Mouse (Mus musculus) c-Kit-positive CD71-positive TER-119-negative erythroid progenitor cells, embryonic 14.5 days (primary cell): ENCODE measurements around the gene Zp1.

Experiments
- DNase-seq: peaks from one replicate; pipeline ENCODE4 v3.0.0-alpha.2; 2013; ENCODE audit warnings: low read depth

Zp1 gene

DNA sequence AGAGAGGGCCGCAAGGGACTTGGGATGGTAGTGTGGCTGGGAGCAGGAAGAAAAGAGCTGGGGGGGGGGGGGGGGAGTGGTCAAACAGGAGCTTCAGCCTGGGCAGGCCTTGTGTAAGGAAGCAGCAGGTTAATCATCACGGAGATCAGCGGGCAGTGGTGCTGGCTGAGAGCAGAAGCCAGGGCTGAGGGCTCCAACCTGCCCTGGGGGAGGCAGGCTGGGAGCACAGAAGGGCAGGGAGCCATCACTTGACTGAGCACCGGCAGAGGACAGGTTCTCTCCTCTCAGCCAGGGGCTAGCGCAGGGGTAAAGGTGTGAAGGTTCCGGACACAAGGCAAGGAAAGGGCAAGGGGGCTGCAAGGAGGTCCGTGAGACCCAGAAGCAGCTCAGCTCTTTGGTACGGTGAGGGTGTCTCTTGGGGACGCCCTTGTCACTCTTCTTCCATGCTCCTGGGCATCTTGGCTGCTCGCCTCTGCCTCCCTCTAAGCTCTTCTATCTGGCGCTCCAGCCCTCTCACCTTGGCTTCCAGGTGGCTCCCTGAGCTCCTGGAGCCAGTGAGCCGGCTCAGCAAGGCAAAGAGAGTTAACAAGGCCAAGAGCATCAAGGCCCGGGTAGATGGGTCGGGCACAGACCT, 49.0 kb downstream of the Zp1 start:
- DNase-seq = no peak

DNA sequence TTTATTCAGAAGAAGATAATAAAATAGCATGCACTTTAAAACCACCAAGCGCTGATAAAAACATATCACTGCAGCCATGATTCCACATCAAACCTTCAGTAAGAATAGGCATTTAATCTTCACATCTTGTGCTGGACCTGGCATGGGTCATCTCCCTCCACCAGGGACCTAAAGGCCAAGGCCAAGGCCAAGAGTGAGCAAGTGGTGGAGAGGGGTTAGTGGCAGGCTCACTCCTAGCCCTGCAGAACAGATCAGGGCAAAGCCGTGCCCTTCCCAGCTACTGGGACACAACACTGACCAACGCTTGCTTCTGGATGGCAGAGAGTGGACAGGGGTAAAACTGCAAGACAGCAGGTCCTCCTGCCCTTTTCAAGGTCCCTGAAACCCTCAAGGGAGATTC, 49.8 kb downstream of the Zp1 start:
- no peak for DNase-seq

DNA sequence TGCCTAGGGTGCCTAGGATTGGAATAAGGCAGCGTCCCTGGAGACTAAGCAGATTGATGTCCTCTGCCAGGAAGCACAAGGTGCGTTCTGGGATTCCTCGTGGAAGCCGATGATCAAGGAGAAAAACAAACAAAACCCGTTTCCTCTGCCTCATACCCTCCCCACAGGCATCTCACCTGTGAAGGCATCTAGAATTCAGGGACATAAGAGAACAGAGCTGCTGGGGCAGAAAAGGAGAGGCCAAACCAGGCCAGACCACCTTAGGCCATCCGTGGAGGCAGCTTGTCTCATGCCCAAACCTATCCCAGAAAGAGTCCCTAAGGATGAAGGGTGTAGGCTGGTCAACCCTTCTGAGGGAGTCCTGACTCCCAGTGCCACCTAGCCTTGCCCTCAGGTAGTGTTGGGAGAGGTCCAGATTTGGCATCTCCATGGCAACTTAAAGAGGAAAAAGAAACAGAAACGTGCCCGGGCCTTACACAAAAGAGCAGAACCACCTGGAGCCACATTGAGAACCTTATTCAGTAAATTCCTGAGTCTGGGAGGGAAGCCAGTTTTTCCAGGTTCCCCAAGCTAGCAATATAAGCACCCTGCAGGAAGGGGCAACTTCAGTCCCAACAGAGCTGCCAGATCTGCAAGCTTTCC, 50.4 kb downstream of the Zp1 start, which contains the start of gene Tmem132a:
Tmem132a (minus strand) TSS at position 55 of the 642 bp plus-strand sequence.
- no peak for DNase-seq

DNA sequence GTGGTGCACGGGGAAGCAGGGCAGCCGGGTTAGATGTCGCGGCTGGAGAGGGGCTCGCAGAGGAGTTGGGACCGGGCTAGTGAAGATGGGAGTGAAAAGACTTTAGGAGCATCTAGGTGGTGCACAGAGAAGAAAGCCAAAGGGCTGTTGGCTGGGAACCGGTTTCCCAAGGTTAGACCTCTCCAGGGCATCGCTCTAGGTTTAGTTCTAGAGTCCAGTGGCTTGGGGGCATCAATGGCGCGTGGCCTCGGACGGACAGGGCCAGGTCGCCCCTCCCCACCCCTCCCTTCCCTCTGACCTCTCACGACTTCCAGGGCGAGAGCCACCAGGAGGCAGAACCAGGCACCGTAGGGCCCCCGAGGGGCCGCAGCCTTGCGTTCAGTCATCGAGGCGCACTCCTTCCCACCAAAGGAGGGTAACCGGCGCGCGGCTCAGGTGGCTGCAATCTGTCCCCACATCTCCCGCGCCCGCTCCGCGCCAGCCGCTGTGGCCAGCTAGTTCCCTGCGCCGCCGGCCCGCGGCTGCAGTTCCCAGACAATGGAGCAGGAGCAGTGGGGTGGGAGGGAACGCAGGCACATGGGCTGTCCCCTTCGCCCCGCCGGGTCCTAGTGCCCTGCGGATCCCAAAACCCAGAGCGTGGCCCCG, 51.1 kb downstream of the Zp1 start:
- no peak for DNase-seq

DNA sequence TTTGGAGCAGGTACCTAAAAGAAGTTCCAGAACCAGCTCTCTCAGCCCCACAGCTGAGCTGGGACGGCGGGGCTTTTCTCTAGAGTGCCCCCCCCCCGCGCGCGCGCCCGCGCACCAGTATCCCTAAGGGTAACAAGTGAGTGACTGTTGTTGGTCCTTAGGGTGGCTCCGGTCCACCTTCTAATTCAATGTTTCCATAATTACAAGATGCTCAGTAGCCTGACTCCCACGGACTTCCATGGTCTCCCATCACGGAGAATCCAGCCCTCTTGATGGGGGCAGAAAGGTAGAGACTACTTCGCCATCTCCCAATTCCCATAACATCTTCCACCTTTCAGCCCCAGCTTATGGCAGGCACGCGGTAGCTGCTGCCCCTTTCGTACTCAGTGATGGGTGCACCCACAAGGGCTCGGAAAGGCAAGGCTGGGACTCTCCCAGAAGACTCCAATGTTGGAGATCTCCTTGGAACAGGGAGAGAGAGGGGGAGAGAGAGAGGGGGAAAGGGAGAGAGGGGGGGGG, 51.8 kb downstream of the Zp1 start:
- no peak for DNase-seq

DNA sequence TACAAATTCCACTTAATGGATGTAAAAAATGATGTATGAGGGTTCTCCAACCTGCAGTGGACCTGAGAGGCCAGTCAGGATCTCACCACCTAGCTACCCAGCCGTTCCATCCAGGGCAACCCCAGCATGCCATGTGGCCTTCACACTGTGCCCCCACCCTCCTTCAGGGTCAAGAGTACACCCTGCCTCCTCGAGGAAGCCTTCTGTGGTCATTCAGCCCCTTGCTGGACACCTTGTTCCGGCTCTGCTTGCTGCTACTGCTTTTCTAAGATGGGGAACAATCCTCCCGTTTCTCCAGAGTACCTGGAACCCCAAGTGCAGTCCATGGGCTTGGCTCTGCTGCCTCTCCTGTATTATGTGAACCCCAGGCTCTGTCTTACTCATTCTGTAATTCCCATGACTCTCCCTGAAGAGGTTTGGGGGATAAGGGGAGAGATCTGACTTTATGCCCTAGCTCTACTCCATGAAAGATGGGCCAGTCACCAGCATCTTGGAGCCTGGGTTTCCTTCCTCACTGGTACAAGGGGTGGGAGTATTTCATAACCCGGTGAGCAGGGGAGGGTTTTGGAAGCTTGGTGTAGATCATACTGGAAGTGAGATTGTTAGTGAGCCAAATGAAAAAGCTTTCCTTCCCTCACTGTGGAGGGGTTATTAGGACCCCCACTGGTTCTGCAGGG, 52.3 kb downstream of the Zp1 start:
- DNase-seq = no peak

DNA sequence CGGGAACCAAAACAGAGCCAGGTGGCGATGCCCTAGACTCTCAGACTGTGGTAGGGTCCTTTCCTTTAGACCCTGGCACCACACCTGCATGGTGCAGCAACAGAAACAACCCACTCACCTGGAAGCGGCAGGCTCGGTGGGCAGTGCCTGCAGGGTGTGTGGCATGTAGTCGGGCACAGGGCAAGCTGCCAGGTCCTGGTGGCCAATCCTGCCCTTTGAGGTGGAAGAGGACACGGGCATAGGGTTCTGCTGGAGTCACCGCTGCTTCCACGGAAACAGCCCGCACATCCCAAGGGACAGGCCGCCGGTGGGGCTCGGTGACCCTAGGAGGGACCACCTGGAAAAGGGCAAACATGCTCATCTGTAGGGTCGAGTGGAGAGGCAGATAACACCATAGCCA, 54.1 kb downstream of the Zp1 start:
- no peak for DNase-seq
